Mouse (Mus musculus): Measurements from ENCODE around the gene Agbl2. TPM values are rescaled to one million over a fixed set of nuclear protein-coding genes. Genes with fewer than 3 reads are reported as not detected.
"Not testable (repeated sequence)": the region's sequence is repeated elsewhere in the genome, so short reads cannot be mapped to it uniquely, and the experiment has no call there.

Agbl2 gene
- polyA plus RNA-seq, 1 experiment from 2014 or later: 0.31 TPM

- WGBS: 87% methylated on average over 3 of the region's 3 CpGs
- Histone ChIP-seq H3K27me3 (no peaks in the 10 kb centered on the region), H3K4me2 (replicated peaks) (no peak overlapping the region), H3K9ac (replicated peaks) (no peak overlapping the region), H3K27ac (no peak overlapping the region), H3K4me1 (replicated peaks) (no peaks in the 10 kb centered on the region), H3K9me3 (no peaks in the 10 kb centered on the region), H3K36me3 (no peaks in the 10 kb centered on the region), H3K4me3 (replicated peaks) (no peak overlapping the region)
- no peak for ATAC-seq
Measured at GRCm38 (mm10) chr2:90820894-90821293, 38.4 kb downstream of the Agbl2 start.

GRCm38 (mm10) chr2:90822978-90823377 is 40.5 kb downstream of the Agbl2 start:
- no peaks in the 10 kb centered on the region for H3K36me3 ChIP-seq
- ATAC-seq: no peak
- 92% methylated on average over 2 of the region's 2 CpGs for WGBS
- no peak overlapping the region for H3K4me3 ChIP-seq (replicated peaks)
- H3K9me3 ChIP-seq: no peaks in the 10 kb centered on the region
- no peaks in the 10 kb centered on the region for H3K27me3 ChIP-seq
- no peak overlapping the region for H3K4me2 ChIP-seq (replicated peaks)
- H3K27ac ChIP-seq: no peak overlapping the region
- no peak overlapping the region for H3K9ac ChIP-seq (replicated peaks)
- H3K4me1 ChIP-seq (replicated peaks): no peaks in the 10 kb centered on the region

GRCm38 (mm10) chr2:90823781-90824180 is 41.3 kb downstream of the Agbl2 start:
- Histone ChIP-seq H3K4me1 (replicated peaks) (no peaks in the 10 kb centered on the region), H3K4me3 (replicated peaks) (no peak overlapping the region), H3K4me2 (replicated peaks) (no peak overlapping the region), H3K9ac (replicated peaks) (no peak overlapping the region), H3K36me3 (no peaks in the 10 kb centered on the region), H3K27me3 (no peaks in the 10 kb centered on the region), H3K9me3 (no peaks in the 10 kb centered on the region), H3K27ac (no peak overlapping the region)
- no peak for ATAC-seq
- WGBS: 92% methylated on average over 6 of the region's 6 CpGs

- not testable (repeated sequence) for ATAC-seq; H3K4me2 ChIP-seq (replicated peaks); H3K4me1 ChIP-seq (replicated peaks); H3K9ac ChIP-seq (replicated peaks); H3K4me3 ChIP-seq (replicated peaks); H3K27ac ChIP-seq; H3K27me3 ChIP-seq; H3K9me3 ChIP-seq; H3K36me3 ChIP-seq
- 90% methylated on average over 10 of the region's 10 CpGs for WGBS
Measured at GRCm38 (mm10) chr2:90824528-90824927, 42.0 kb downstream of the Agbl2 start.

- Histone ChIP-seq H3K9me3 (no peaks in the 10 kb centered on the region), H3K4me1 (replicated peaks) (no peaks in the 10 kb centered on the region), H3K27me3 (no peaks in the 10 kb centered on the region), H3K27ac (no peak overlapping the region), H3K36me3 (no peaks in the 10 kb centered on the region), H3K4me3 (replicated peaks) (no peak overlapping the region), H3K9ac (replicated peaks) (no peak overlapping the region), H3K4me2 (replicated peaks) (no peak overlapping the region)
- ATAC-seq: no peak
- 84% methylated on average over 11 of the region's 11 CpGs for WGBS
Measured at GRCm38 (mm10) chr2:90825515-90826172, 43.1 kb downstream of the Agbl2 start.

GRCm38 (mm10) chr2:90828739-90829138 is 46.2 kb downstream of the Agbl2 start:
- H3K4me3 ChIP-seq (replicated peaks): no peak overlapping the region
- no peaks in the 10 kb centered on the region for H3K36me3 ChIP-seq
- H3K9ac ChIP-seq (replicated peaks): no peak overlapping the region
- no peak for ATAC-seq
- H3K4me1 ChIP-seq (replicated peaks): no peaks in the 10 kb centered on the region
- no peak overlapping the region for H3K4me2 ChIP-seq (replicated peaks)
- WGBS: 82% methylated on average over 7 of the region's 7 CpGs
- H3K27ac ChIP-seq: no peak overlapping the region
- no peaks in the 10 kb centered on the region for H3K27me3 ChIP-seq
- no peaks in the 10 kb centered on the region for H3K9me3 ChIP-seq

GRCm38 (mm10) chr2:90833502-90833901 is 51.0 kb downstream of the Agbl2 start:
- H3K27ac ChIP-seq: no peak overlapping the region
- no peaks in the 10 kb centered on the region for H3K36me3 ChIP-seq
- ATAC-seq: no peak
- no peak overlapping the region for H3K9ac ChIP-seq (replicated peaks)
- no peaks in the 10 kb centered on the region for H3K4me1 ChIP-seq (replicated peaks)
- H3K4me2 ChIP-seq (replicated peaks): no peak overlapping the region
- WGBS: 85% methylated on average over 5 of the region's 5 CpGs
- H3K4me3 ChIP-seq (replicated peaks): no peak overlapping the region
- no peaks in the 10 kb centered on the region for H3K27me3 ChIP-seq
- no peaks in the 10 kb centered on the region for H3K9me3 ChIP-seq

GRCm38 (mm10) chr2:90838621-90839020 is 56.1 kb downstream of the Agbl2 start:
- H3K36me3 ChIP-seq: no peaks in the 10 kb centered on the region
- no peak for ATAC-seq
- 85% methylated on average over 2 of the region's 2 CpGs for WGBS

GRCm38 (mm10) chr2:90843666-90844065 is 61.1 kb downstream of the Agbl2 start:
- ATAC-seq: no peak

More at GRCm38 (mm10) chr2:90838621-90839020, 56.1 kb downstream of the Agbl2 start:
- H3K27me3 ChIP-seq: no peaks in the 10 kb centered on the region
- no peaks in the 10 kb centered on the region for H3K4me1 ChIP-seq (replicated peaks)
- no peak overlapping the region for H3K4me2 ChIP-seq (replicated peaks)
- no peak overlapping the region for H3K27ac ChIP-seq
- H3K9me3 ChIP-seq: no peaks in the 10 kb centered on the region
- no peak overlapping the region for H3K4me3 ChIP-seq (replicated peaks)
- H3K9ac ChIP-seq (replicated peaks): no peak overlapping the region

GRCm38 (mm10) chr2:90844262-90844661 is 61.7 kb downstream of the Agbl2 start:
- 79% methylated on average over 5 of the region's 5 CpGs for WGBS
- Histone ChIP-seq H3K27me3 (no peaks in the 10 kb centered on the region), H3K36me3 (0 out of 2 replicates have a peak, but pooled peaks cover under 1% of the 10 kb centered on the region), H3K9ac (replicated peaks) (no peak overlapping the region), H3K4me2 (replicated peaks) (no peak overlapping the region), H3K9me3 (no peaks in the 10 kb centered on the region), H3K4me3 (replicated peaks) (no peak overlapping the region), H3K4me1 (replicated peaks) (peaks cover 18% of the 10 kb centered on the region), H3K27ac (no peak overlapping the region)
- no peak for ATAC-seq

More at GRCm38 (mm10) chr2:90843666-90844065, 61.1 kb downstream of the Agbl2 start:
- Histone ChIP-seq H3K9ac (replicated peaks) (no peak overlapping the region), H3K27ac (no peak overlapping the region), H3K4me1 (replicated peaks) (peaks cover 12% of the 10 kb centered on the region), H3K36me3 (no peaks in the 10 kb centered on the region), H3K9me3 (no peaks in the 10 kb centered on the region), H3K27me3 (no peaks in the 10 kb centered on the region), H3K4me2 (replicated peaks) (no peak overlapping the region), H3K4me3 (replicated peaks) (no peak overlapping the region)
- 68% methylated on average over 1 of the region's 1 CpGs for WGBS

- H3K4me3 ChIP-seq (replicated peaks): no peak overlapping the region
- no peak overlapping the region for H3K27ac ChIP-seq
- no peaks in the 10 kb centered on the region for H3K27me3 ChIP-seq
- 83% methylated on average over 5 of the region's 5 CpGs for WGBS
- peaks cover 21% of the 10 kb centered on the region for H3K4me1 ChIP-seq (replicated peaks)
- ATAC-seq: no peak
- no peak overlapping the region for H3K9ac ChIP-seq (replicated peaks)
- H3K36me3 ChIP-seq: peaks cover 8% of the 10 kb centered on the region
- H3K9me3 ChIP-seq: no peaks in the 10 kb centered on the region
- H3K4me2 ChIP-seq (replicated peaks): no peak overlapping the region
Measured at GRCm38 (mm10) chr2:90845234-90845633, 62.7 kb downstream of the Agbl2 start.

- ATAC-seq: no peak
- 50% methylated on average over 6 of the region's 6 CpGs for WGBS
- peak overlapping the region; percentile 63 for H3K9ac ChIP-seq (replicated peaks)
- peak overlapping the region; percentile 68 for H3K4me2 ChIP-seq (replicated peaks)
- no peaks in the 10 kb centered on the region for H3K27me3 ChIP-seq
- H3K4me3 ChIP-seq (replicated peaks): peak overlapping the region; percentile 91
- peaks cover 17% of the 10 kb centered on the region for H3K36me3 ChIP-seq
- H3K4me1 ChIP-seq (replicated peaks): peaks cover 21% of the 10 kb centered on the region
- H3K27ac ChIP-seq: peak overlapping the region; percentile 81
- no peaks in the 10 kb centered on the region for H3K9me3 ChIP-seq
Measured at GRCm38 (mm10) chr2:90846171-90846570, 63.6 kb downstream of the Agbl2 start.

- peak overlapping the region; percentile 91 for H3K4me3 ChIP-seq (replicated peaks)
- 2% methylated on average over 8 of the region's 8 CpGs for WGBS
- peaks cover 21% of the 10 kb centered on the region for H3K36me3 ChIP-seq
- peaks cover 21% of the 10 kb centered on the region for H3K4me1 ChIP-seq (replicated peaks)
- no peaks in the 10 kb centered on the region for H3K27me3 ChIP-seq
- H3K9me3 ChIP-seq: no peaks in the 10 kb centered on the region
- H3K27ac ChIP-seq: peak overlapping the region; percentile 81
- peak; percentile 66 for ATAC-seq
- peak overlapping the region; percentile 63 for H3K9ac ChIP-seq (replicated peaks)
- H3K4me2 ChIP-seq (replicated peaks): peak overlapping the region; percentile 68
Measured at GRCm38 (mm10) chr2:90846597-90846954, 64.0 kb downstream of the Agbl2 start.
